Mouse (Mus musculus): ENCODE measurements around the gene Zfp866. TPM values are rescaled to one million over a fixed set of nuclear protein-coding genes. Genes with fewer than 3 reads are reported as not detected.

Zfp866 gene
- polyA plus RNA-seq (2017; shearing (Covaris generic)), result 17.8 TPM

GRCm38 (mm10) chr8:69790773-69791367 is at the start of gene Zfp866, which contains the start of gene Atp13a1:
Gene Zfp866 (minus strand): TSS chr8:69791178.
Gene Atp13a1 (plus strand): TSS chr8:69791163.

GRCm38 (mm10) chr8:69832298-69832853 is 41.4 kb upstream of the Zfp866 start, which contains the start of gene Pbx4:
Gene Pbx4 (plus strand): TSS chr8:69832491.

GRCm38 (mm10) chr8:69822386-69823191 is 31.6 kb upstream of the Zfp866 start, which contains the start of gene Lpar2:
Gene Lpar2 (plus strand): TSS chr8:69822429.

GRCm38 (mm10) chr8:69808094-69808863 is 17.3 kb upstream of the Zfp866 start, which contains the start of gene Gmip:
Gene Gmip (plus strand): TSS chr8:69808679.

GRCm38 (mm10) chr8:69774503-69775148 is 16.4 kb downstream of the Zfp866 start, which contains the start of gene Gm20422:
Gene Gm20422 (minus strand): TSS chr8:69774886.

GRCm38 (mm10) chr8:69749544-69750454 is 41.2 kb downstream of the Zfp866 start, which contains the start of gene Zfp963:
Gene Zfp963 (minus strand): TSS chr8:69749970.

Other genes starting within 250 kb of the Zfp866 start
- 47.4 TPM for gene Zfp868, start 165.6 kb downstream of the Zfp866 start, polyA plus RNA-seq (2017; shearing (Covaris generic))
- gene Zfp964, start 136.7 kb downstream of the Zfp866 start, polyA plus RNA-seq (2017; shearing (Covaris generic)), result not detected
- 100 TPM for gene Zfp869, start 80.5 kb downstream of the Zfp866 start, polyA plus RNA-seq (2017; shearing (Covaris generic))
- gene Zfp963, start 41.2 kb downstream of the Zfp866 start, polyA plus RNA-seq (2017; shearing (Covaris generic)), result 3.4 TPM
- not detected for gene Gm20422, start 16.3 kb downstream of the Zfp866 start, polyA plus RNA-seq (2017; shearing (Covaris generic))
- gene Atp13a1, start within 50 bp of the Zfp866 start, polyA plus RNA-seq (2017; shearing (Covaris generic)), result 83.2 TPM
- gene Gmip, start 17.5 kb upstream of the Zfp866 start, polyA plus RNA-seq (2017; shearing (Covaris generic)), result 130 TPM
- not detected for gene Lpar2, start 31.3 kb upstream of the Zfp866 start, polyA plus RNA-seq (2017; shearing (Covaris generic))
- gene Pbx4, start 41.3 kb upstream of the Zfp866 start, polyA plus RNA-seq (2017; shearing (Covaris generic)), result 15.9 TPM
- gene Cilp2, start 96.5 kb upstream of the Zfp866 start, polyA plus RNA-seq (2017; shearing (Covaris generic)), result not detected
- gene Tssk6, start 111.0 kb upstream of the Zfp866 start, polyA plus RNA-seq (2017; shearing (Covaris generic)), result 1.4 TPM
- 112 TPM for gene Ndufa13, start 111.4 kb upstream of the Zfp866 start, polyA plus RNA-seq (2017; shearing (Covaris generic))
- gene Yjefn3, start 111.5 kb upstream of the Zfp866 start, polyA plus RNA-seq (2017; shearing (Covaris generic)), result not detected
- 133 TPM for gene Gatad2a, start 205.2 kb upstream of the Zfp866 start, polyA plus RNA-seq (2017; shearing (Covaris generic))